Mouse (Mus musculus) brain, embryonic 18.5 days (tissue): Measurements from ENCODE around the gene Lrrc3c.
"Not testable (repeated sequence)": the region's sequence is repeated elsewhere in the genome, so short reads cannot be mapped to it uniquely, and the experiment has no call there.

Experiments used
- DNase-seq: peaks from one replicate; pipeline ENCODE4 v3.0.0-alpha.2; 2012; ENCODE audit warnings: low read depth, low spot score

Lrrc3c gene

GRCm38 (mm10) chr11:98586087-98586891, 11.8 kb upstream of the Lrrc3c start:
- no peak for DNase-seq

GRCm38 (mm10) chr11:98586892-98587563, 11.1 kb upstream of the Lrrc3c start, which contains the start of gene Ormdl3:
Gene Ormdl3, minus strand, starts transcription at chr11:98587368.
- DNase-seq, result peak; percentile 91

- DNase-seq, result no peak
Observed at GRCm38 (mm10) chr11:98587684-98588546, 10.2 kb upstream of the Lrrc3c start.

DNA sequence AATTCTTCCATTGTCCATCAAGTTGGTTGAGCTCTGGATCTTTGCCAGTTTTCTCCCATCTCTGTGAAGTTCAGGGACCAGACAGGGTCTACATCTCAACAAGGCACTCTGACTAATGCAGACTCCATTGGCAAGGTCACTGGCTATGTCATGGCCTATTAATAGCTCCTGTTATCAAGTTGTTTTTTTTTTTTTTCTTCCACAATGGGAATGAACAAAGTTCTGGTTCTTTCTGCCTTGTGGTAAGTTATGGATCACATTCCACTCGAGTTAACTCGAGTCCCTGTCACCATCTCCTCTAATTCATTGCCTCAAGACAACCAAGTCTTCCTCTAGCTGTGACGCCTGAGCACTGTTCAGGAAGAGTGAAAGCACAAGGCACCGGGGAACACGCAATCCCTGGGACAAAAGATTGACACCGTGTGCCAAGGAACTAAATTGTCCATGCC, 9.2 kb upstream of the Lrrc3c start:
- DNase-seq, result no peak

DNA sequence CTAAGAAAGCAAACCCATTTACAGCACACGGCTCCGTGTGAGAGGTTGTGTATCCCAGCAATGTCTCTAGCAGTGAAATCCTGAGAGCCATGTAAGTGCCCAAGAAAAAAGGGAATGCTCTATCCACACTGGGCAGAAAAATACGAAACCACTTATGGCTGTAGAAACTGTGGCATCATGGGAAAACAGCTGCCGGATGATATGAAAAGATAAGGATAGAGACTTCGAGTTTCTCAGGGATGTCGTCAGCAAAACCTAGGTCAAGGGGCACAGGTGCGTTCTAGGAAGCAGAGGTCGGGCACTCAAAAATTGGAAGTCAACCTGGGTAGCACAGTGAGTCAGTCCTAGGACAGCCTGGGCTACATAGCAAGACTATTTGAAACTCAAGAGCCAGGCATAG, 8.8 kb upstream of the Lrrc3c start:
- DNase-seq, result no peak

DNA sequence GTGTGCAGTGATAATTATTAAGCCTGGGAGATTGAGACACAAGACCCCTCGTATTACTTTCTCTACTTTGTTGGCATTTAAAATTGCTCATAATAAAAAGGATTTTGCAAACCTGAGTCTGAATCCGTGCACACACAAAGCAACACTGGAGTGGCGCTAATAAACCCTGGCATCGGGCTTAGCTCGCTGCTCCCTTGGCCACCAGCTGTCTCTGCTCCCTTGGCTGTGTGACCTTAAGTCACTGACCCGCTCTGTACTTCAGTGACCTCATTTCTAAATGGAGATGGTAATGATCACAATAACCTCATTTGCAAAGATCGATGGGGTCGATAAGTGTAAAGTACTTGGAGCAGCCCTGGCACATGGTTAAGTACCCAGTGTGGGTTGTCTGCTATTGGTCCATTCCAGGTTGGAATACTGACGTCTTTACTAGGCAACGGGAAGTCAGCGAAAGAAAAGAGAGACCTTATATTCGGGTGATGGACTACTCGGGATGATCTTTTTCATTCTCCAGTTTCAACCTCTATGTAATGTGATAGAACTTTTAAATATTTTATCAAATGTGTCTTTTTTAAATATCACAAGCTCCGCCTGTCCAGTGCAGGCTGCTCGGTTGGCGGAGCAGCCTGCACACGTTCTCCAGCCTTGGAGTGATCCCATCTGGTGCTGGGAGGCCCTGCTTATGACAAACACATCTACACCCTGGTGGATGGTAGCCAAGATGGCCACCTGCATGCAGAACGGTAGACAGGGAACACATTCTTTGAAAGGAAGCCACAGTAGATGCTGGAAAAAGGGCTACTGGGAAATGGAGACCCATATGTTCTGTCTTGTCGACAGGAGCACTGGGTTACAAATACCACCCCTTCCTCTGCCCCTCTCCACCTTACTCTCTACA, 7.3 kb upstream of the Lrrc3c start:
- no peak for DNase-seq

DNA sequence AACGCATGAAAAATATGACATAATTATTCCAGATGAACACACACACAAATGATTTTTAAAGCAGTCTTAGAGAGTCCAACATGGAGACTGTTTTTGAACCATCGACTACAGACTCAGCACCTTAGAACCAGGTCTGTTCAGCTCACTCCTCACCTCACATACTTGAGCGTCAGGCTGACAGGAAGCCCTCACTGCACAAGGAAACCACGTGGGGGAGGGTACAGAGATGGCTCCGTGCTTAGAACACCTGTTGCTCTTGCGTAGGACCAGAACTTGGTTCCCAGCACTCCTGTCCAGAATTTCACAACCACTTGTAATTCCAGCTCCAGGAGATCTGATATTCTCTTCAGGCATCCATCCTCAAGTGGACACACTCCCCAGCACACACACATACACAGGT, 3.1 kb upstream of the Lrrc3c start:
- DNase-seq, result no peak

GRCm38 (mm10) chr11:98595473-98595872, 2.6 kb upstream of the Lrrc3c start:
- no peak for DNase-seq

DNA sequence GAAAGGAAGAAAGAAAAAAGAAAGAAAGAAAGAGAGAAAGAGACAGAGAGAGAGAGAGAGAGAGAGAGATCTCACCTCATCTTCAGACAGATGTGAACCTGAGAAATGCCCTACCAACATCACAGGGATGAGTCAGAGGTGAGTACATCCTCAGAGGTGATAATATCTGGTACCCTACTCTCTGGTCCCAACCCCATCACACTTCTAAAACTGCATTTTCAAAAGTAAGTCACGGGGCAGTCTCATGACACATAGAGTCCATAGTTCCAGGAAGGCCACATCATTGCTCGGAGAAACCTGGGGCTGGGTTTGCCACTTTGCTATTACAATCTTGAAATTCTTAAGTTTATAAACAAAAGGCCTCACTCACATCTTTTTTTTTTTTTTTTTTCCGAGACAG, 2.1 kb upstream of the Lrrc3c start:
- no peak for DNase-seq

DNA sequence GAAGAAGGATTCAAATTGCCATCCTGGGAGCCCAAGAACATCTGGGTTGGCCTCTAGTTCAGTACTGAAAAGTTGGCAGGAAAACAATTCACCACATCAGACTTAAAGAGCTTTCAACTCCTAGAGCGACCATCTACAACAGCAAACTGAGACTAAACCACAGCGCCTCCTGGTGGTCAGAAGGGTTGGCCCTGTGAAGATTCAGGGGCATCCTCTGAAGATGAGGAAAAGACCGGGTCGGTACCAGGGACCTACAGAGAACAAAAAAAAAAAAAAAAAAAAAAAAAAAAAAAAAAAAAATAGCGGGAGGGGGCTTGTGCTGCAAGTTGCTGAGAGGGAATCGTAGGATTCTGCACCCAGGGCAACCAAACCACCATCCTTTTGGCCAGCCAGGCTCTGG, 728 bp upstream of the Lrrc3c start:
- no peak for DNase-seq

- no peak for DNase-seq
Observed at GRCm38 (mm10) chr11:98598851-98599290, 780 bp downstream of the Lrrc3c start.

DNA sequence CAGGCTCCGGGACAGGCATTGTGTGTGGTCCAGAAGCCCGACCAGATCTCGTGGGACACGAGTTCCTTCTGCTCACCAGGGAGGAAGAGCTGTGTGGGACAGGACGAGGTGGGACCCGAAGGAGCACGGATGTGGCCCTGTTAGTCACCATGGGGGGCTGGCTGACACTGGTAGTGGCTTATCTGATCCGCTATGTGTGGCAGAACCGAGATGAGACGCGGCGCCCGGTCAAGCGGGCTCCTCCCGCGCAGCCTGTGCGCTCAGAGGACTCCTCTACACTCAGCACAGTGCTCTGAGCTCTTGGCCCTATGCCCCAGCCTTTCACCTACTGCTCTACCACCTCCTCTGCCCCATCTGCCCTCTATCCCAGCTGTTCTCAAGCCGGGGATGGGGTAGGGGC, 1.2 kb downstream of the Lrrc3c start:
- no peak for DNase-seq

- DNase-seq, result no peak
Observed at GRCm38 (mm10) chr11:98602090-98602690, 4.1 kb downstream of the Lrrc3c start.

DNA sequence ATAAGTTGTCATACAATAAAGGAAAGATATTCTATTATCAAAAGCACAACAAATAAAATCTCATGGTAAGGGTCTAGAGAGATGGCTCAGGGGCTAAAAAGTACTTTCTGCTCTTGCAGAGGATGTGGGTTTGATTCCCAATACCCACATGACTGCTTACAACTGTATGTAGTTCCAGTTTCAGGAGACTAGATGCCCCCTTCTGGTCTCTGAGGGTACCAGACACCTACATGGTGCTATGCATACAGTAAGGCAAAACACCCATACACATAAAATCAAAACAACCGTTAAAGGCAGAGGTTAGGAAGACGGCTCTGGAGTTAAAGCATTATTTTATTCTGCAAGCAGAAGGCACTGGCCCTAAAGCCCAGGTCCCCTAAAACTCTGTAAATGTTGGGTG, 5.9 kb downstream of the Lrrc3c start:
- DNase-seq, result no peak

- DNase-seq, result not testable (repeated sequence)
Observed at GRCm38 (mm10) chr11:98604911-98605310, 6.8 kb downstream of the Lrrc3c start.

DNA sequence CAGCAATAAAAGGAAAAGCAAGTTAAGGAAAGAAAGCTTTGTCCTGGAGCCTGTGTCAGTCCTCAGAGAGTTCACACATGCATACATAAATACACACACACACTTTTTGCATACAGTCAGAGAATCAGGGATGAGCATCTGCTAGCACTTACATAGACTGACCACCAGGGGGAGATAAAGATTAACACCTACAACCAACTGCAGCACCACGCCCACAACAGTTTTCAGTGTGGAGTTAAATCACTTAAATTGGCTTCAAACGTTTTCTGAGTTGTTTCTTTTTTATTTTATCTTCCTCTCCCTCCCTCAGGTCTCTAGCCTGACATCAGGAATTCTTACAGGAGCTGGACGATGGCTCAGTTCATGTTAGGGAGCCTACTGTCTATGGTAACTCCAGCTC, 8.7 kb downstream of the Lrrc3c start:
- no peak for DNase-seq

- no peak for DNase-seq
Observed at GRCm38 (mm10) chr11:98620791-98621190, 22.7 kb downstream of the Lrrc3c start.

DNA sequence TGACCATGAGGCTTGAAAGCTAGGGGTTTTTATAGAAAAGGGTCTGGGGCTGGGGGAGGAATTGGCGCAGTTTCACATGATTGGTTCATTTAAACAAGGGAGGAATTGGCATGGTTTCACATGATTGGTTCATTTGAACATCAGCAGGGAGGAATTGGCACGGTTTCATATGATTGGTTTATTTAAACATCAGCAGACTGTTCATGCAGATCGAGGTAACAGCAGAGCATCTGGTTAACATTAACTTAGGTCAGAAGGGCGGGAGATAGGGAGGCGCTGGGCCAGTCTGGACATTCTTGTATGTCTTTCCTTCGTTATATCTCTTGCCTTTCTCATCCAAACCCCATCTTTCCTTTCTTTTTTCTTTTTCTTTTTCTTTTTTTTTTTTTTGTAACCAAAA, 25.9 kb downstream of the Lrrc3c start:
- not testable (repeated sequence) for DNase-seq

DNA sequence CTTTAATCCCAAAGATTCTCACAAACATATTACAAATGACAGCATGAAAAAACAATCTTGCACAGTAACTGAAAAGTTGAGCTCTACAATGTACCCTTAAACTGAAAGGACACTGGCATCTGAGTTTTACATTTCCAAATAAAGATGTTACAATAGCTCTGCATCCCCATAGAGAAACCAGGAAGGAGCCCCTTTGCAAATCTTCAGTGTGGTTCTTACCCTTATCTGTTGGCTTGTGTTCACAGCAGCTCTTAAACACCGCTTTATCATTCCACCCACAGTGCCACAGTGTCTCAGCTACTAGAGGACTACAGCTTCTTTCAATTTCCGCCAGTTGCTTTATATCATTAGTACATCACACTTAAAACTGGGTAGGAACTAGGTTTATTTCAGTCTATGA, 26.3 kb downstream of the Lrrc3c start:
- DNase-seq, result not testable (repeated sequence)

GRCm38 (mm10) chr11:98625611-98626410, 27.7 kb downstream of the Lrrc3c start, which contains the start of the genes Gm12355 and Gsdma3:
Gene Gm12355, minus strand, starts transcription at chr11:98625661.
Gene Gsdma3, plus strand, starts transcription at chr11:98626360.
- no peak for DNase-seq
